Mouse (Mus musculus) lung, postnatal 0 days (tissue): ENCODE results near the gene Nars2.

Experiments used
- CTCF ChIP-seq: IDR thresholded peaks from 2 replicates; pipeline ENCODE4 v1.5.1; 2016; ENCODE audit warnings: antibody characterized with exemption, mild to moderate bottlenecking
- EP300 ChIP-seq: IDR thresholded peaks from 2 replicates; pipeline ENCODE4 v1.6.1; 2016; ENCODE audit warnings: antibody characterized with exemption, mild to moderate bottlenecking, control low read depth

DNA sequence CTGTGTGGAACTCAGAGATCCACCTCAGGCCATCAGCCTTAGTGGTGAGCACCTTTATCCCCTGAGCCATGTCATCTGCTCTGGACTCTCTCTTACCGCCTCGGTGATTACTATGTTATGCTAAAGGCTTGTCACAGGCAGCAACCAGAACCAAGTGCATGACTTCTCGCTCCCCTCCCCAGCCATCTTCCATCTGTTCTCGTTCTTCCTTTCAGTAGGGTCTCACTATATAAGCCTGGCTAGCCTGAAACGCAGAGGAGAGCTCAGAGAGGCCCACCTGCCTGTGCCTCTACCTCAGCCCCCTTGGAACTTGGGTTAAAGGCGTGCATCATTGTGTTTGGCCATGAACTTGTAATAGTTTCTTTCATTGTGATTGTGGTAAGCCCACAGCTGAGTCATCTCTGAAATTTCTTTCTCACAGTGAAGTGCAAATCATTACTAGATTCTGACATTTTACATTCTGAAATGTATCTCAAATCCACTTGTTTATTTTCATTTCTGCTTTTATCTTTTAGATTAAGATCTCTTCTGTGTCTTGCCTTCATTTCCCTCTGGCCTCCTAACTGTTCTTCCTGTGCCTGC is 90.7 kb downstream of the Nars2 start:
- TF ChIP-seq CTCF (no peak), EP300 (no peak)
